Mouse (Mus musculus) MEL (cell line): Measurements from ENCODE around the gene Rerg.

ENCODE experiments used
- CHD2 ChIP-seq: IDR thresholded peaks from 2 replicates; pipeline ENCODE4 v1.6.1; 2011; ENCODE audit warnings: low read length, improper control_type of control experiment
- CTCF ChIP-seq, 3 experiments: IDR thresholded peaks in 2 of 3; conservative IDR thresholded peaks in 1 of 3; 2 replicates each; pipeline ENCODE4 v1.5.1; 2011 to 2012; ENCODE audit warnings: low read length in 3 of 3, low read depth in 2 of 3, mild to moderate bottlenecking in 2 of 3, improper control_type of control experiment in 1 of 3, inconsistent platforms in 1 of 3, mixed read lengths in 1 of 3, moderate library complexity in 1 of 3; ENCODE audit not compliant: control insufficient read depth in 1 of 3, insufficient read depth in 1 of 3, poor library complexity in 1 of 3, severe bottlenecking in 1 of 3
- EP300 ChIP-seq, 2 experiments: IDR thresholded peaks; 2 replicates each; pipeline ENCODE4 v1.6.1; 2011; ENCODE audit warnings: improper control_type of control experiment in 2 of 2, low read length in 2 of 2, low read depth in 1 of 2, mild to moderate bottlenecking in 1 of 2
- MXI1 ChIP-seq: IDR thresholded peaks from 2 replicates; pipeline ENCODE4 v1.6.1; 2011; ENCODE audit warnings: mild to moderate bottlenecking, low read depth, low read length, improper control_type of control experiment
- POLR2A ChIP-seq, 2 experiments: IDR thresholded peaks; 2 replicates each; pipeline ENCODE4 v1.6.1; 2011 to 2012; ENCODE audit warnings: low read length in 2 of 2, mild to moderate bottlenecking in 2 of 2, control low read depth in 1 of 2, improper control_type of control experiment in 1 of 2, low read depth in 1 of 2, moderate library complexity in 1 of 2; ENCODE audit not compliant: control insufficient read depth in 1 of 2, insufficient read depth in 1 of 2, poor library complexity in 1 of 2
- POLR2AphosphoS2 ChIP-seq: IDR thresholded peaks from 2 replicates; pipeline ENCODE4 v1.6.1; 2011; ENCODE audit warnings: low read length, improper control_type of control experiment
- TAL1 ChIP-seq: IDR thresholded peaks from 2 replicates; pipeline ENCODE4 v1.6.1; 2012; ENCODE audit warnings: mild to moderate bottlenecking, inconsistent platforms, low read length, moderate library complexity, mixed read lengths
- UBTF ChIP-seq: IDR thresholded peaks from 2 replicates; pipeline ENCODE4 v1.6.1; 2012; ENCODE audit warnings: low read depth, mild to moderate bottlenecking, inconsistent platforms, low read length, improper control_type of control experiment, moderate library complexity, borderline replicate concordance; ENCODE audit not compliant: insufficient read depth
- ZKSCAN1 ChIP-seq: IDR thresholded peaks from 2 replicates; pipeline ENCODE4 v1.6.1; 2012; ENCODE audit warnings: low read depth, mild to moderate bottlenecking, inconsistent platforms, low read length, improper control_type of control experiment, moderate library complexity

DNA sequence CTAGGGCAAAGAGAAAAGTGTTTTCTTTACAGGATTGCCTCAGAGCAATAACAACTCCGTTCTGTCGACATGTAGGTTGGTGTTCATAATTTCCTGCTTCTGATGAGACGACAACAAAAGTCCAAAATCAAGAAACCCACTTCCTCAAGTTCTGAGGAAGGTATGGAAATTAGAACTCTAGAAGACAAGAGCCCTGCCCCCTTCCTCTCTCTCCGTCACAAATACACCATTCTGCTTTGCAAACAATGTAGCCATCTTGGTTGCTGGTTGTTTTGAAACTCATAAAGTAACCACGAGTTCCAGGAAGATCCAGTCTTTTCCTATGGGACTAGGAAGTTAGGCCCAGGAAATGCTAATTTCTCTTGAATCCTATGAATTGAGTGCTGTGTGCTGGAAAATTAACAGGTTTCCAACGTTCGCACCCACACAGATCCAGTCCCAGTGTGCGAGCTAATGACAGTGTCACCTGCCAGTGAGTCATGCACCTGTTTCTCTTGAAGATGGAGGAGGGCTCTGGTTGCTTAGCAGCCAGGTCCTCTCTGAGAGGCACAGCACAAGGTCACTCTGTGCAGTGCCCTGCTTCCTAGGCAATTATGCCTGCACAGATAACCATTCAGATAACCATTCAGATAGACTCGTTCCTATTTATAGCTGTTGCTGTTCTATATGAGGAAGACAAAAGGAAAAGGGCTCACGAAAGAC lies 106.9 kb downstream of the Rerg start:
- no peak for TF ChIP-seq ZKSCAN1
- TF ChIP-seq CTCF (IDR thresholded peaks at IDR 0.05 in 2 of 3, conservative IDR thresholded peaks at IDR 0.05 in 1 of 3; ENCODE audit: control insufficient read depth in 1 of 3, insufficient read depth in 1 of 3, low read depth in 2 of 3, low read length in 3 of 3, poor library complexity in 1 of 3, severe bottlenecking in 1 of 3): no peak
- TF ChIP-seq UBTF: no peak
- TF ChIP-seq EP300 (IDR thresholded peaks at IDR 0.05; ENCODE audit: low read depth in 1 of 2, low read length in 2 of 2): no peak
- TF ChIP-seq CHD2: no peak
- TF ChIP-seq TAL1: no peak
- TF ChIP-seq MXI1: no peak
- no peak for TF ChIP-seq POLR2AphosphoS2
- TF ChIP-seq POLR2A (IDR thresholded peaks at IDR 0.05; ENCODE audit: control insufficient read depth in 1 of 2, insufficient read depth in 1 of 2, low read depth in 1 of 2, low read length in 2 of 2, poor library complexity in 1 of 2): no peak
